Mouse (Mus musculus): ENCODE measurements around the gene Hoxb7. TPM values are rescaled to one million over a fixed set of nuclear protein-coding genes. Genes with fewer than 3 reads are reported as not detected.

Gene Hoxb7
- total RNA-seq, 4 experiments from 2014 or later, result 44.6 to 62.9 (median 53.0) TPM

DNA sequence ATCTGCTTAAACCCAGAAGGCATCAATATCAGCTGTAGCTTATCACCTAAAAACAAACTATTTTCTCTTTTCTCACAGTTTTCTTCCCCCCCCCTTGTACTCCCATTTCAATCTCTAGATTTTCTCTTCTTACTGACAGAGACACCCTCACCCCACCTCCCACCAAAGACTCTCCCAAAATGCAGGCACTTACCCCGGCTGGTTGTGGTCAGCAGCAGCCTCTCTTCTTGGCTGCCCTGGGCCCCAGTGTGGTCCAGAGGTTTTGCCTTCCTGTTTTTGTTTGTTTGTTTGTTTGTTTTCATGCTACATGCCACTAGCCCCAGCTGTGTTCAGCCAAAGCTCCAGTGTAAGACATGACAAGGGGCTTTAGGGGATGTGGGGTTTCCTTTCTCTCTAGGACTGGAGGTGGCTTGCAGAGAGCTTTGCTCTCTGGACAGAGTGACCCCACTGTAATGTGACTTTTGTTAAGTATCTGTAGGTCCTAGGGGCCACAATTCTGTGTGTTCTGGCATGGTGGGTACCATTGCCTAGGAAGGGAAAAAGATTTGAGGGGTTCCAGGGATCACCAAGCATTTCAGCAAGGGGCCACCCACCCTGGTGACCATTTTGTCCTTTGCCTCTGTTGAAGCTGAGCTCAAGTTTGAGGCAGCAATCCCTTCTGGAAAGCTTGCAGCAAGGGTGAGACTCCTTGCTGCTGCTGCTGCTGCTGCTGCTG is 18.2 kb upstream of the Hoxb7 start:
- no peak for DNase-seq

DNA sequence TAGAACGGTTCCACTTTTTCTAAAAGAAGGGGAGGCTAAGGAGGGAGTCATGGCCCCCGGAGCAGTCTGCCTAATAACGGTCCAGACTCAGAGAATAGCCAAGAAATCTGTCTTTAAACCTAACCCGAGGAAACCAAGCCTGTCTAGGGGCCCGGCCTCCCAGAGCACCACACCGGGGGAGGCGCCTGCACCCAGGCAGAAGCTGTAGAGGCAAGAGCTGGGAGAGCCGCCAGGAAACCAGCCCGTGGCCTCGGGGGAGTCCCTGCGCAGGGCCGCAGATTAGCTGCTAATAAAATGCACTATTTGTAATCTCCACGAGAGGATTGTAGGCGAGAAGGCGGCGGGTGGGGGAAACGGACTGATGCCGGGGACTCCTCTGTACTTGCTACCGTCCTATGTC is 16.6 kb upstream of the Hoxb7 start:
- DNase-seq, result peak; percentile 90

DNA sequence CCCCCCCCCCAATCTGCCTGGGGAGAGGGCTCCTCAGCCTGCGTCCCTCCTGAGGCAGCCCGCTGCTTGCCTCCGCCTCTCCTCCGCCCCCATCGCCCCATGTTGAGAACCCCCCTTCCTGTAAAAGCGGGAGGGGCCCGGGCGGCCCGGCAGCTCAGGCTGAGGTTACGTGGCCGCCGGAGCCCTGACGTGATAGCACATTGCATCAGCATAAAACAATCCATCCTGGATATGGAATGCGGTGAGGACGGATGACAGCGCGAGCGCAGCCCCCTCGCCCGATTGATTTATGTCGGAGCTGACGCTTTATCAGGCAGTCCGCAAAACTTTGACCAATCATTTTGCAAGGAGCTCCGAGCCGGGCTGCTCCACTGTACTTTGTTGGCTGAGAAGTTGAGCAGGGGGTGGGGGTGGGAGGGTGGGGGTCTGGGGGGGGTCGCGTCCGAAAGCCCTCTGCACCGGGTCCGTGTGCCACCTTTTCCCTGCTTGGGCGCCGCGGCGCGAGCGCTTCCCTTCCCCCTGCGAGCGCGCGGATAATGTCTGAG is 15.4 kb upstream of the Hoxb7 start, which contains the start of gene Hoxb9:
Hoxb9 (plus strand) TSS at position 462 of the 545 bp plus-strand sequence.
- peak; percentile 94 for DNase-seq

DNA sequence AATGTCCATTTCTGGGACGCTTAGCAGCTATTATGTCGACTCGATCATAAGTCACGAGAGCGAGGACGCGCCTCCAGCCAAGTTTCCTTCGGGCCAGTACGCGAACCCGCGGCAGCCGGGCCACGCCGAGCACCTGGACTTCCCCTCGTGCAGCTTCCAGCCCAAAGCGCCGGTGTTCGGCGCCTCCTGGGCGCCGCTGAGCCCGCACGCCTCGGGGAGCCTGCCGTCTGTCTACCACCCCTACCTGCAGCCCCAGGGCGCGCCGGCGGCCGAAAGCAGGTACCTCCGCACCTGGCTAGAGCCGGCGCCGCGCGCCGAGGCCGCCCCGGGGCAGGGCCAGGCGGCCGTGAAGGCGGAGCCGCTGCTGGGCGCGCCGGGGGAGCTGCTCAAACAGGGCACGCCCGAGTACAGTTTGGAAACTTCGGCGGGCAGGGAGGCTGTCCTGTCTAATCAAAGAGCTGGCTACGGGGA is 14.8 kb upstream of the Hoxb7 start:
- DNase-seq, result no peak

DNA sequence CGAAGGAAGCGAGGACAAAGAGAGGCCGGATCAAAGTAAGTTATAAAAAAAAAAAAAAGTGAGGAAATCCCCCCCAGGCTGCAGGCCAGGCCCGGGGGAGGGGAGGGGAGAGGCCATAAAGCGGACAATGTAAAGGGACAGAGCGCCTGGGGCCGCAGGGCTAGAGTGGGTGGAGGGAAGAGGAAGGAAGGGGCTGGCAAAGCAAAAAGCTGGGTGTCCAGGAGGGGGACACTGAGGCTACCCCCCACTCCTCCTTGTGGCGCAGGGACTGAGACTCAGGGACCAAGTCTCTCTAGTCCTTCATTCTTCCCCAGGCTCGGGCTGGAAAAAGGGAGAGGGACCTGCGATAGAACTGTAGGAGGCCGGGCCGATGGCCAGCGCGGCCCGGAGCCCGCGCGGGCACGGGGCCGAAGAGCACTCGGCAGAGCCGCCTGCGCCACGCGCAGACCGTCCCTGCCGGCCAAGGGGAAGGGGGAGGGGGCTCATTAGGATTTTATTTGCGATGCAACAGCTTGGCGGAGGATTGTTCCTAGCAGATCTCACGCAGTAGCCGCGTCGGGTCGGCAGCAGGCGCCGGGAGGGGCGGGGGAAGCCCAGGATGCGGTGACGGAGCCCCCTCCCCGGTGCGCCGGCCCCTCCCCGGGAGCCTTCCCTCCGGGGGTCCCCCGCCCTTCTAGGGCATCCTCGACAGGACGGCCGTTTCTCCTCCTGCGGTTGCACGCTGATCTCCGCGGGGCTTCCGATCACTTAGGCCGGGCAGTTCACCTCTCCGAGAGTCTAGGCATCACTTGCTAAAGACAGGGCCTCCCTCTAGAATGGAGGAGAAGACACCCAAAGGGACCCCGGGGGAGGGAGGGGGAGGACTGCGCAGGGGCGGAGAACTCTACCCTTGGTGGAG is 14.2 kb upstream of the Hoxb7 start:
- no peak for DNase-seq

DNA sequence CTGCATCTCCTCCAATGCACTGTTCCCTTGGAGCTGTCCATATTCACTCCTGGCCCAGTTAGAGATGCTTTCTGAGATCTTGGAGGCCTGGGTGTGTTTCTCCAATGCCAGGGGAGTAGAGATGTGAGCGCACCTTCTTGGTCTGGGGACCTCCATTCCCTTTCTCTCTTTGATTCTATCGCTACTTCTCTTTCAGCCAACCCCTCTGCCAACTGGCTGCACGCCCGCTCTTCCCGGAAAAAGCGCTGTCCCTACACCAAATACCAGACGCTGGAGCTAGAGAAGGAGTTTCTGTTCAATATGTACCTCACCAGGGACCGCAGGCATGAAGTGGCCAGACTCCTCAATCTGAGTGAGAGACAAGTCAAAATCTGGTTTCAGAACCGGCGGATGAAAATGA is 12.0 kb upstream of the Hoxb7 start:
- DNase-seq, result no peak

DNA sequence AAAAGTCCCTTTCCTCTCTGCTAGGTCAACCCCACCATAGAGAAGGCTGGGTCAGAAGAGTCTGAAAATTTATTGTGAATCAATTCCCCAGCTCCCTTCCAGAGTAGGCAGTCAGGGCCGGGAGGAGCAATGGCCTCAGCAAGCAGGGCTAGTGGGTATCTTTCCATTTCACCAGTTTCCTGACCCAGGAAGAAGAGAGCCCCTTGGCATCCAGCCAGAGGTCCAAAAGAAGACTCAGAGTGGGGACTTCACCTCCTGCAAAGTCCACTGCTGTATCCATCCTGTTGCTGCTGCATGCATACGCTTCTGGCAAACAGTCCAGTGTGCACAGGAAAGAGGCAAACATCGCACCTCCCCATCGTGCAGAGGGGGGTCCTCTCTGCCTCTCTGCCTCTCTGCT is 10.5 kb upstream of the Hoxb7 start:
- no peak for DNase-seq

DNA sequence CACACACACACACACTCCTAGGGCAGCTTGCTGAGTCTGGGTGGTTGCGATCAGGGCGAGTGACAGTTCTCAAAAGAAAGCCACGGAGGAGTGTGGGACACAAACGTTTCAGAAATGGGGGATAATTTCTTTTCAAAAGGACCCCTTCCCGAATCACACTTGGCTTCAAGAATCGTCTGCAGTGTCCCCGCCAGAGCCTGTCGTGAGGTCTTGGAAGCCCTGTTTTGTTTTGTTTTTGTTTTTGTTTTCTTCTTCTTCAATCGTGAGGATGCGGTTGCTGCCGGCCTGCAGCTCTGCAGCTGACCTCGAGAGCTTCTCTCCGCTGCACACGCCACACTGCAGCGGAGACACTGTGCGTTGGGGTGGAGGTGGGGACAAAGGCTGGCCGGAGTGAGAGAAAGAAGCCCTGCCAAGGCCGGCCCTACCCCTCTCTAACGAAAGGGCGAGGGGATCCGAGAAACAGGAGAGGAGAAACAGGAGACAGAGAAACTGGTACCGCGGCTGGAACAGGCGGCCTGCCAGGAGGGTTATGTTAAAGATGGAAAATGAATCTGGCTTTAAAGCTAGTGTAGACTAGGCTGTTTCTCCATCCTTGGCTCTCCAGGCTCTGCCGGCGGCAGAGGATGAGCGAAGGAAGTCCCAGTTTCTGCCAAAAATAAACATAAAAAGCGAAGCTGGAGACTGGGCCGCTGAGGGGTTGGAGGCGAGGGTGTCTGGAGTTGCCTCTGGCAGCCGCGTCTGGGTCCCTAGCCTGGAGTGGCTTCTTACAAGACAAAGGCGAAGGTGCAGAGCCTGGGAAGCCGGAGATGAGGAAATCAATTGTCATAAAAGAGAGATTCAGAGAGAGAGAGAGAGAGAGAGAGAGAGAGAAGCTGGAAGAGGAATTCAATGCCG is 9.0 kb upstream of the Hoxb7 start:
- no peak for DNase-seq

DNA sequence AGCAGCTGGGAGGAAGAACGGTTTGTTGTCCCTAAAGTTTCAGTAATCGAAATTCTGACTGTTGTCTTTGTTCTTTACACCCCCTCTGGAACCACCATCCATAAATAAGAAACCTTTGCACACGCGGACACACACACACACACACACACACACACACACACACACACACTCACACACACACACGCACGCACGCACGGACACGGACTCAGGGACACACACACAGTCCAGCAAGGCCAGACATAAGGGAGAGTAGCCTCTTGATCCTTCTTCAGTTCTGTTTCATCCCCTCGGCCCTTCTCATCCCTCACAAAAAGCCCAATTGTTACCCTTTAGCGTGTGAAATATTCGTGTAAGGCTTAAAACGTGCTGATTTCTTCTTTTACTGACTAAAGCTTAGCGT is 8.1 kb upstream of the Hoxb7 start:
- no peak for DNase-seq

DNA sequence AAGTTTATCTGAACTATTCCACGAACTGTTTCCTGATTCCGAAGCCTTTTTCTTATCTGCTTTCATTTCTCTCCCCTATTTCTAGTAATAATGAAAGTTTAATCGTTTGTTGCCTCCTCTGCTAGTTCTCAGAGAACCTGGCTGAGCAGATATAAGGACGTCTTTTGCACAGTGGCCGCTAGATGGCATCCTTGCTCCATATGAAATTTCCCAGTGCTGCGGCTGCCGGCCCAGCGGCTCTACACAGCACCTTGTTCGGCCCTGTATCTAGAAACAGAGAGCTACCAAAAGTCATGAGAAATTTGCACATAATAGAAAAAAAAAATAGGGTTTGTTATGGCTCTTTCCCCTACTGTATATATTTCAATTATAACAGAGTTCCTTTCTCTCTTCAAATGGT is 7.7 kb upstream of the Hoxb7 start:
- DNase-seq, result peak; percentile 86

DNA sequence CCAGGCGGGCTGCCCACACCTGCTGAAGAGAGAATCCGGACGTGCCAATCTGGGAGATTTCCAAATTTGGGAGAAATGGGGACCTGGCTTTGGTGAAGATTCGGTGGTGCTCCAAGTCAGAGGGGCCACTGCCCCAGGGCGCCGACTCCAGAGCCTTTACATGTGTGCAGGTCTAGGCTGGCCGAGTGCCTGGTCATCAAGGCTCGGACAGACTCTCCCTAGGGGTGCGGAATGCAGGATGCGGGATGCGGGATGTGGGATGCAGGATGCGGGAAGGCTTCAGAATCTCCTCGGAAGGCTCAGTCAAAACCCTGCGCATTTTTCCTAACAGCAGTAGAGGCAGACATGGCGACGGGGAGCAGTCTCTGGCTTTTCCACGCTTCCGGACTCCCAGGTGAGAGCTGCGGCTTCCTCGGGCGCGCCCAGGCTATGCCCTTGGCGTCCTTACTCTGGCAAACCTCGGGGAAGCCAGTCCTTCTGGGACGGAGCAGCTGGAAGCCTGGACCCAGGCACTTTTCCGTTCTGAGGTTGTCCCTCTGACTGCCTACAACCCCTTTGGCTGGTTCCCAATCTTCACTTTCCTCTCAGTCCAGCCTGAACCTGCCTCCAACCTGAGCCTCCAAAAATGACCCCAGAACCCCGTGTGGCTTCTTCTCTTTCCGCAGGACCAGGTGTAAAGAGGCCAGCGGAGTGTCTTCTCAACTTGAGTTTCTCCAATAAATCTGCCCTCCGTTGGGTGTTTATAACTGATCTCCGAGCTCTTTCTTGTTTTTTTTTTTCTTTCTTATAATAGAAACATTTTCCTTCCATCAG is 6.8 kb upstream of the Hoxb7 start:
- no peak for DNase-seq

DNA sequence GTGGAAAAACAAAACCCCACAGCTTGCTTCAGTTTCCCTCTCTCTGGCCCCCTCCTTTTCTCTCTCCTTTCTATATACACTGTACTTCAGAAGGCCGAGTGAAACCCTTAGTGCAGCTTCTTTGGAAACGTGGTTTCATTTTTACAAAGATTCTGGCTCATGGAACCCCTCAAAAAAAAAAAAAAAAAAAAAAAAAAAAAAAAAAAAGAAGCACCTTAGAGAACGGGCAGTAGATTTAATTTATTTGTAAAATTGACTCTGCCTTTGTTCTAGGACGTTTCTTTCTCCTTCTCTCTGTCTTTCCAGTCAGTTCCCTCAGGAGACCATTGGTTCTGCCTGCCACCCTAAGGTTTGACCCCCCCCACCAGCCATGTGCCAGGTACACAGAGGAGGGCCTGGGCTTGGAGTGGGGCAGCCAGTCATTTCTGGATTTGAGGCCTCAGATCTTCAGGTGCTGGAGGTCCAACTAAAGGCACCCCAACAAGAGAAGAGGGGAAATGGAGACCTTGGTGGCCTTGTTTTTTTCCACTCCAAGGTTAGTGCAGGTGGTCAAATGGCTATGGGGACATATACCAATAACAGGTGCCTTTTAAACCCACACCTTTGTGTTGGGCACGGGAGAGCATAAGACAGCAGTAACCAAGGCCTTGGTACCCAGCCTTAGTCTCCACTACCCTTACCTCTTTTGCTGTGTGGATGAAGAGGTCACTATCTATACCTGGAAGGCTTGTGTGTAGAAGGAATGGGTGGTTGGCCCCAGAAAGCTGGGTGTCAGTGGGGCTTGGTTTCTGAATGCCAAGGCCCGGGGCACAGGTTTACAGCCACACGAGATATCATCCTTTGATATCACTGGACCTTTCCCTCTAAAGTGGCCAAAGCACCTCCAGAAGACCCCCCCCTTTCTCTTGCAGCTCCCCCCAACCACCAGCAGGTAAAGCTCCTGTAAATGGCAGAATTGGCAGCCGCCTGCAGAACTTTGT is 5.7 kb upstream of the Hoxb7 start:
- DNase-seq, result no peak

DNA sequence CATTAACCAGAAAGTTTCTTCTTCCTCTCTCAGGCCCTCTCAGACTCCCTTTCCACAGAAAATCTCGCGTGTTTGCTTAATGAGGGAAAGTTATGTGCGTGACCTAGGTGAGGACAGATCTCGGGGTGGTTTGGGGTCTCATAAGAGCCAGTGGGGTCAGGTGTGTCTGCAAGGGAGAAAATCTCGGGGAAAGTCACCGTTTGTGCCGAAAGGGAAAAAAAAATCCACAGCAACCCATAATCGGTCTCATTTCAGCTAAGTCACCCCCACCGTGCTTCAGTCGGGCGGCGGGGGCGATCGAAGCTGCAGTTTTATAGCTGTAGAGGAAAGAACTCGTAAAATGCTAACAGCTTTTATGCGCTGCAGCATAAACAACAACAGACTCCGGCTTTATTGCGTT is 5.0 kb upstream of the Hoxb7 start:
- no peak for DNase-seq

DNA sequence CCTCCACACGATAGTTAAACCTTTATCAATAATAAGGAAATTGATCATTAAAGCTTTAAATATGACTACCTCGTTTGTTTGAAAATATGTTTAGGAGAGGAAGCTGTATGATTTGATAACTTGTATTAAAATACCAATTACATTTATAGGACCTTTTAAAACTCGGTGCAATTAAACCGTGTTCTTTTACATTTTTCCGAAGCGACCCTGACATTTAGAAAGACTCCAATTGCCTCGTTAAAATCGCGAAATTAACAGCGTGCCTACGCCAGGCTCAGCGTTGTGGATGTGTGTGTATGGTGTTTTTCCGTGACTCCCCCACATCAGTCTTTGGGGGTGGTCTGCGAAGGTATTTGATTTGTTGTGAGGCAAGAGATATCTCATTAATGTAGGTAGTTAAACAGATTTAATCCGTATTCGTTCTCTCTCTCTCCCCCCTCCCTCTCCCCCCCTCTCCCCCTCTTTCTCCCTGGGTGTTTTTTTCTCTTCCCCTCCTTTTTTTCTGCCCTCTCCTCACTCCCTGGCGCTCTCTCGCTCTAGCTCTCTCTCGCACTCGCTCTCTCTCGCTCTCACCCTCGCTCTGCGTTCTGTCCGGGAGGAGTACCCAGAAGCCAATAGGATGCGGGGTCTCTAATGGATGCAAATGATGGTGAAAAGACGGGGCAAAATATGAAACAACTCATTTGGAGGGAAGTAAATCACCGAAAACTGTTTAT is 4.4 kb upstream of the Hoxb7 start, which contains the start of gene Hoxb8:
Hoxb8 (plus strand) TSS at position 51 of the 716 bp plus-strand sequence.
- no peak for DNase-seq

DNA sequence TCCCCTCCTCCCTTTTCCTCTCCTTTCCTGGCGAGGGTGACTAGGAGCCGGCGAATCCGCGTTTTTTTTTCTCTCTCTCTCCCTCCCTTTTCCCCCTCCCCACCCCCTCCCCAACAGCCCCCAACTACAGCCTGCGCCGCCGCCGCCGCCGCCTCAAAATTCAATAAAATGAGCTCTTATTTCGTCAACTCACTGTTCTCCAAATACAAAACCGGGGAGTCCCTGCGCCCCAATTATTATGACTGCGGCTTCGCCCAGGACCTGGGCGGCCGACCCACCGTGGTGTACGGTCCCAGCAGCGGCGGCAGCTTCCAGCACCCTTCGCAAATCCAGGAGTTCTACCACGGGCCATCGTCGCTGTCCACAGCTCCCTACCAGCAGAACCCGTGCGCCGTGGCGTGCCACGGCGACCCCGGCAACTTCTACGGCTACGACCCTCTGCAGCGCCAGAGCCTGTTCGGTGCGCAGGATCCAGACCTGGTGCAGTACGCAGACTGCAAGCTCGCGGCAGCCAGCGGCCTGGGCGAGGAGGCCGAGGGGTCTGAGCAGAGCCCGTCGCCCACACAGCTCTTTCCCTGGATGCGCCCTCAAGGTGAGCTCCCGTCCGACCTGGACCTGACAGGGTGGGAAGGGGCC is 3.5 kb upstream of the Hoxb7 start:
- DNase-seq, result no peak

DNA sequence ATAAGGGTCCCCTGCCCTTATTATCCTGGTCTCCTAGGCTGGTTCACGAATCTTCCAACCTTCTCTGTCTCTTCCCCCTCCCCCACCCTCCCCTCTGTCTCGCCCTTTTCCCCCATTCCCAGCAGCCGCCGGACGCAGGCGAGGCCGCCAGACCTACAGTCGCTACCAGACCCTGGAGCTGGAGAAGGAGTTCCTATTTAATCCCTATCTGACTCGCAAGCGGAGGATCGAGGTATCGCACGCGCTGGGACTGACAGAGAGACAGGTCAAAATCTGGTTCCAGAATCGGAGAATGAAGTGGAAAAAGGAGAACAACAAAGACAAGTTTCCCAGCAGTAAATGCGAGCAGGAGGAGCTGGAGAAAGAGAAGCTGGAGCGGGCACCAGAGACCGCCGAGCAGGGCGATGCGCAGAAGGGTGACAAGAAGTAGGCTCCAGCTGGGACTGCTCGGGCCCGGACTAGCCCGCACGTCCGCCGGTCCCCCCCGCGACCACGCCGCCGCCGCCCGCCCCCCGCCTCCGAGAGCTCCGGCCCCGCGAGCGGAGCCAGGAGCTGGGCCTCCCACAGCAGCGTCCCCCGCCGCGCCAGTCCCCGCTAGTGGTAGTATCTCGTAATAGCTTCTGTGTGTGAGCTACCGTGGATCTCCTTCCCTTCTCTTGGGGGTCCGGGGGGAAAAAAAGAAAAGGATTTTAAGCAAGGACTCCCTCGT is 2.2 kb upstream of the Hoxb7 start:
- DNase-seq, result no peak

DNA sequence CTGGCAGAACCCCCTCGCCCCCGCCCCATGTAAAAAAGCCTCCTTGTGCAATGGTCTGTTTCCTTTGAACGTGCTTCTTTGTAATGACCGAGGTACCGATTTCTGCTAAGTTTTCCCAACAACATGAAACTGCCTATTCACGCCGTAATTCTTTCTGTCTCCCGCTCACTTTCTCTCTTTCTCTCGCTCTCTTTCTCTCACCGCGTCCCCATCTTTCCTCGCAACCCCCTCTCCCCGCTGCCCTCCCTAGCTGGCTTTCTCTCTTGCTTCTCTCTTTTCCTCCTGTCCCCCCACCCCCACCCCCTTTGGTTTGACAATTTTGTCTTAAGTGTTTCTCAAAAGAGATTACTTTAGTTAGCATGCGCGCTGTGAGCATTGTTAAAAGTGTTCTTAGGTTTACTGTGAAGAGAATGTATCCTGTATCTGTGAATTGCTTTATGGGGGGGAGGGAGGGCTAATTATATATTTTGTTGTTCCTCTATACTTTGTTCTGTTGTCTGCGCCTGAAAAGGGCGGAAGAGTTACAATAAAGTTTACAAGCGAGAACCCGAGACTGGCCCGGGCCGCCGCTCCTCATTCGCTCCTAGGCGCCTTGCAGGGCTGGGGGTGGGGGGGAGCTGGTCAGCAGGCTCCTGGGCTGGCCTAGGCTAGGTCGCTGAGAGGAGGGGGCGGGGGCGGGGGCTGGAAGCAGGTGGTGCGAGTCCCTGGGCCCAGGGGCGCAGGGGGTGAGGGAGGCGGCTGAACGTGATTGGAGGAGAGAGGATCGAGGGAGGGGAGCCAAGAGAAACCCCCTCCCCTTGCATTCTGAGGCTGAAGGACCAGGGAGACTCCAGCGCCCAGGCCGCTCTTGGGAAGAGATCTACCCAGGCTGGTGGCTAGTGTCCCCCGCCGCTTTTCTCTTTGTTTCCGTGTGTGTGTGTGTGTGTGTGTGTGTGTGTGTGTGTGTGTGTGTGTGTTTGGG is 1.4 kb upstream of the Hoxb7 start:
- DNase-seq, result peak; percentile 80

Measured in adrenal gland, adult 8-10 months (tissue).